Mouse (Mus musculus) stomach, postnatal 0 days (tissue): ENCODE data around the gene Cpeb1. TPM values are rescaled to one million over a fixed set of nuclear protein-coding genes. Genes with fewer than 3 reads are reported as not detected.
"Not testable (repeated sequence)": the region's sequence is repeated elsewhere in the genome, so short reads cannot be mapped to it uniquely, and the experiment has no call there.

Source experiments
- ATAC-seq: fragments of 200-750 bp; cut with Nextera tagmentation; 2 replicates; pipeline ENCODE4 v1.8.0; 2017; ENCODE audit not compliant: low FRiP score, low TSS enrichment
- DNase-seq: peaks from one replicate; pipeline ENCODE4 v3.0.0-alpha.2; 2016; ENCODE audit warnings: low spot score
- H3K27ac ChIP-seq: fragments of 300-500 bp; sonication (generic); replicated peaks from 2 replicates; pipeline ENCODE4 v1.5.1; 2014; ENCODE audit warnings: mild to moderate bottlenecking, control low read depth
- H3K27me3 ChIP-seq: fragments of 300-500 bp; sonication (generic); 2 replicates; pipeline ENCODE4 v1.6.1; 2014; ENCODE audit warnings: low read length; ENCODE audit not compliant: control insufficient read depth, insufficient read depth
- H3K36me3 ChIP-seq: fragments of 300-500 bp; sonication (generic); 2 replicates; pipeline ENCODE4 v1.6.1; 2014; ENCODE audit warnings: low read length, mixed read lengths; ENCODE audit not compliant: control insufficient read depth, insufficient read depth
- H3K4me1 ChIP-seq: fragments of 300-500 bp; sonication (generic); replicated peaks from 2 replicates; pipeline ENCODE4 v1.6.1; 2014; ENCODE audit warnings: antibody characterized with exemption; ENCODE audit not compliant: control insufficient read depth, insufficient read depth
- H3K4me2 ChIP-seq: fragments of 300-500 bp; sonication (generic); replicated peaks from 2 replicates; pipeline ENCODE4 v1.6.1; 2014; ENCODE audit warnings: low read depth, mild to moderate bottlenecking, control low read depth, moderate library complexity
- H3K4me3 ChIP-seq: fragments of 300-500 bp; sonication (generic); 2 replicates; pipeline ENCODE4 v1.5.1; 2014; ENCODE audit warnings: low read depth, low read length, control low read depth
- H3K9ac ChIP-seq: fragments of 300-500 bp; sonication (generic); 2 replicates; pipeline ENCODE4 v1.6.1; 2014; ENCODE audit warnings: mild to moderate bottlenecking, low read length, control low read depth, mixed read lengths
- H3K9me3 ChIP-seq: fragments of 300-500 bp; sonication (generic); 2 replicates; pipeline ENCODE4 v1.6.1; 2016; ENCODE audit warnings: low read length; ENCODE audit not compliant: control insufficient read depth
- CTCF ChIP-seq: IDR thresholded peaks from 2 replicates; pipeline ENCODE4 v1.5.1; 2016; ENCODE audit warnings: antibody characterized with exemption, low read depth, mild to moderate bottlenecking, moderate library complexity
- EP300 ChIP-seq: optimal IDR thresholded peaks from 2 replicates; pipeline ENCODE3; 2016; ENCODE audit warnings: antibody characterized with exemption
- WGBS: fragments of 180-500 bp; shearing (Covaris S2); extraction: QIAGEN DNeasy Blood & Tissue Kit; methylation state at CpG from one replicate; pipeline ENCODE4 v1.1.7; 2014; 5-methylcytosine and 5-hydroxymethylcytosine counted together
- polyA plus RNA-seq: library from polyadenylated mRNA; unstranded; fragments of >200 nt; fragmentation: Nextera tagmentation; extraction: Ambion mirVana; gene quantifications from 2 replicates; pipeline ENCODE4 v1.2.1, GENCODE M21; 2015

Cpeb1 gene
- polyA plus RNA-seq, 1 experiment from 2014 or later = 1.2 TPM

GRCm38 (mm10) chr7:81489649-81490048, 34.4 kb upstream of the Cpeb1 start:
- Histone ChIP-seq H3K27ac (no peak overlapping the region), H3K4me3 (no peak overlapping the region), H3K27me3 (0 out of 2 replicates have a peak, but pooled peaks cover 3% of the 10 kb centered on the region), H3K4me2 (no peak overlapping the region), H3K9ac (no peak overlapping the region), H3K36me3 (no peaks in the 10 kb centered on the region), H3K9me3 (no peaks in the 10 kb centered on the region), H3K4me1 (no peaks in the 10 kb centered on the region)
- no peak for ATAC-seq
- 10% methylated on average over 9 of the region's 9 CpGs for WGBS
- no peak for DNase-seq
- TF ChIP-seq EP300 = no peak
- TF ChIP-seq CTCF = no peak

- ATAC-seq = no peak
- DNase-seq = no peak
- Histone ChIP-seq H3K9ac (no peak overlapping the region), H3K27ac (no peak overlapping the region), H3K4me2 (no peak overlapping the region), H3K27me3 (0 out of 2 replicates have a peak, but pooled peaks cover 5% of the 10 kb centered on the region), H3K9me3 (no peaks in the 10 kb centered on the region), H3K4me3 (no peak overlapping the region), H3K4me1 (no peaks in the 10 kb centered on the region), H3K36me3 (no peaks in the 10 kb centered on the region)
- 13% methylated on average over 8 of the region's 8 CpGs for WGBS
- no peak for TF ChIP-seq EP300
- TF ChIP-seq CTCF = no peak
Measured at GRCm38 (mm10) chr7:81480800-81481199, 25.5 kb upstream of the Cpeb1 start.

GRCm38 (mm10) chr7:81479531-81480090, 24.3 kb upstream of the Cpeb1 start:
- ATAC-seq (no peak), DNase-seq (no peak)
- TF ChIP-seq CTCF (no peak), EP300 (no peak)
- Histone ChIP-seq H3K27me3 (0 out of 2 replicates have a peak, but pooled peaks cover 5% of the 10 kb centered on the region), H3K9me3 (no peaks in the 10 kb centered on the region), H3K9ac (no peak overlapping the region), H3K4me1 (no peaks in the 10 kb centered on the region), H3K4me2 (no peak overlapping the region), H3K4me3 (no peak overlapping the region), H3K36me3 (no peaks in the 10 kb centered on the region), H3K27ac (no peak overlapping the region)
- WGBS = 71% methylated on average over 3 of the region's 3 CpGs

GRCm38 (mm10) chr7:81478261-81478660, 23.0 kb upstream of the Cpeb1 start:
- not testable (repeated sequence) for H3K9me3 ChIP-seq, H3K4me1 ChIP-seq, DNase-seq, ATAC-seq, H3K27ac ChIP-seq, H3K9ac ChIP-seq, H3K4me3 ChIP-seq, H3K27me3 ChIP-seq, H3K36me3 ChIP-seq, H3K4me2 ChIP-seq
- peak; percentile 25; the same call in 1 of the 2 replicates for TF ChIP-seq CTCF

- DNase-seq (peak; percentile 15), ATAC-seq (0 out of 2 replicates have a peak, but pooled peaks have one; percentile 21)
- Histone ChIP-seq H3K4me3 (no peak overlapping the region), H3K27me3 (0 out of 2 replicates have a peak, but pooled peaks cover 5% of the 10 kb centered on the region), H3K36me3 (no peaks in the 10 kb centered on the region), H3K27ac (no peak overlapping the region), H3K9ac (no peak overlapping the region), H3K4me2 (no peak overlapping the region), H3K4me1 (no peaks in the 10 kb centered on the region), H3K9me3 (no peaks in the 10 kb centered on the region)
- TF ChIP-seq CTCF = peak; percentile 33
- TF ChIP-seq EP300 = no peak
- 5% methylated on average over 24 of the region's 24 CpGs for WGBS
Measured at GRCm38 (mm10) chr7:81476833-81477232, 21.6 kb upstream of the Cpeb1 start.

GRCm38 (mm10) chr7:81475221-81475620, 20.0 kb upstream of the Cpeb1 start:
- H3K36me3 ChIP-seq = no peaks in the 10 kb centered on the region
- H3K4me1 ChIP-seq = no peaks in the 10 kb centered on the region
- no peak overlapping the region for H3K27ac ChIP-seq
- H3K4me2 ChIP-seq = no peak overlapping the region
- no peaks in the 10 kb centered on the region for H3K9me3 ChIP-seq
- H3K27me3 ChIP-seq = 0 out of 2 replicates have a peak, but pooled peaks cover 5% of the 10 kb centered on the region
- DNase-seq = no peak
- no peak overlapping the region for H3K9ac ChIP-seq
- ATAC-seq = no peak
- TF ChIP-seq CTCF (no peak), EP300 (no peak)
- 69% methylated on average over 3 of the region's 3 CpGs for WGBS
- H3K4me3 ChIP-seq = no peak overlapping the region
